Mouse (Mus musculus) heart, embryonic 14.5 days (tissue): ENCODE results near the gene Pigyl. TPM values are rescaled to one million over a fixed set of nuclear protein-coding genes. Genes with fewer than 3 reads are reported as not detected.

Experiments
- ATAC-seq: fragments of 200-750 bp; cut with Nextera tagmentation; 2 replicates; pipeline ENCODE4 v1.8.0; 2017; ENCODE audit warnings: low read depth, moderate TSS enrichment; ENCODE audit not compliant: insufficient number of reproducible peaks, insufficient read depth, low FRiP score
- H3K27ac ChIP-seq, 2 experiments: fragments of 200-500 bp in 1 of 2; fragments of 300-500 bp in 1 of 2; sonication (generic) in 1 of 2; replicated peaks in 1 of 2; 2 replicates each; pipeline ENCODE4 v1.5.1; 2012 to 2014; ENCODE audit warnings: low read depth in 2 of 2, low read length in 2 of 2, control low read depth in 1 of 2, mild to moderate bottlenecking in 1 of 2, mixed read lengths in 1 of 2; ENCODE audit not compliant: control insufficient read depth in 1 of 2, insufficient read depth in 1 of 2
- H3K27me3 ChIP-seq: fragments of 300-500 bp; sonication (generic); 2 replicates; pipeline ENCODE4 v1.6.1; 2014; ENCODE audit warnings: mild to moderate bottlenecking, low read length, control low read depth; ENCODE audit not compliant: control insufficient read depth, insufficient read depth
- H3K36me3 ChIP-seq: fragments of 300-500 bp; sonication (generic); 2 replicates; pipeline ENCODE4 v1.6.1; 2014; ENCODE audit warnings: mild to moderate bottlenecking, control low read depth, low read length, mixed read lengths; ENCODE audit not compliant: control insufficient read depth, insufficient read depth
- H3K4me1 ChIP-seq, 2 experiments: fragments of 200-500 bp in 1 of 2; fragments of 300-500 bp in 1 of 2; sonication (generic) in 1 of 2; 2 replicates each; pipeline ENCODE4 v1.6.1; 2012 to 2014; ENCODE audit warnings: low read length in 2 of 2, control low read depth in 1 of 2, mixed read lengths in 1 of 2; ENCODE audit not compliant: control insufficient read depth in 2 of 2, insufficient read depth in 2 of 2
- H3K4me2 ChIP-seq: fragments of 300-500 bp; sonication (generic); 2 replicates; pipeline ENCODE4 v1.6.1; 2014; ENCODE audit warnings: mild to moderate bottlenecking, low read length
- H3K4me3 ChIP-seq, 2 experiments: fragments of 200-500 bp in 1 of 2; fragments of 300-500 bp in 1 of 2; sonication (generic) in 1 of 2; 2 replicates each; pipeline ENCODE4 v1.5.1; 2012 to 2014; ENCODE audit warnings: low read length in 2 of 2, mild to moderate bottlenecking in 2 of 2, control low read depth in 1 of 2, low read depth in 1 of 2, moderate library complexity in 1 of 2; ENCODE audit not compliant: control insufficient read depth in 1 of 2, insufficient read depth in 1 of 2
- H3K9ac ChIP-seq: fragments of 300-500 bp; sonication (generic); 2 replicates; pipeline ENCODE4 v1.6.1; 2014; ENCODE audit warnings: mild to moderate bottlenecking, low read length
- H3K9me3 ChIP-seq: fragments of 300-500 bp; sonication (generic); 2 replicates; pipeline ENCODE4 v1.6.1; 2016; ENCODE audit warnings: low read length, control low read depth; ENCODE audit not compliant: control insufficient read depth
- WGBS: fragments of 180-500 bp; shearing (Covaris S2); extraction: QIAGEN DNeasy Blood & Tissue Kit; methylation state at CpG from one replicate; pipeline ENCODE4 v1.1.7; 2014; 5-methylcytosine and 5-hydroxymethylcytosine counted together
- microRNA-seq: library from miRNA; unstranded; fragments of <30 nt; microRNA quantifications from one replicate; pipeline ENCODE4, GENCODE M21; 2016
- polyA plus RNA-seq: library from polyadenylated mRNA; unstranded; fragments of >200 nt; fragmentation: Nextera tagmentation; extraction: Ambion mirVana; gene quantifications from 2 replicates; pipeline ENCODE4 v1.2.1, GENCODE M21; 2014

The Pigyl gene
- polyA plus RNA-seq, 1 experiment from 2014 or later: 51.9 TPM

- H3K4me1 ChIP-seq: no peaks in the 10 kb centered on the region
- 89% methylated on average over 4 of the region's 4 CpGs for WGBS
- H3K27ac ChIP-seq: no peak overlapping the region
- H3K4me2 ChIP-seq: no peak overlapping the region
- no peak overlapping the region for H3K9ac ChIP-seq
- H3K4me3 ChIP-seq: no peak overlapping the region
- no peaks in the 10 kb centered on the region; the same call in 1 of the 2 replicates for H3K9me3 ChIP-seq
- ATAC-seq: no peak
- H3K36me3 ChIP-seq: no peaks in the 10 kb centered on the region
- peaks cover 3% of the 10 kb centered on the region; the same call in 1 of the 2 replicates for H3K27me3 ChIP-seq
Observed at GRCm38 (mm10) chr9:22167751-22168150, 11.1 kb downstream of the Pigyl start.

DNA sequence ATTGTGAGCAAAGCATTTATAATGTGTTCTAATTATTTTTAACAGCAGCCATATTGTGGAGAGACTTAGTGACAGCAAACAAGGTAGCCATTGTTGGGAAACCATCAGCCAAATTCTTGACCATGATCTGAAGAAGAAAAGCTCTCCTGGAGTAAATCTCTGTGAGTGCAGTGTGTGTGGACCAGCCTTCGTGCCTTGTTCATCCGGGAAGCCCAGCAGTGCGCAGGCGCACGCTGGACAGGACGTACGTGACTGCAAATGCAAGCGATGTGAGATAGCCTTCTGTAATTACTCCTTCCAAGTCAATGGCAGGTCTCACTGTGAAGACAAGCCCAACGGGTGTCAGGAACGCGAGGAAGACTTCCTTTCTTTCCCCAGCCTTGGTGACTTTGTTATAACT, 12.7 kb downstream of the Pigyl start:
- Histone ChIP-seq H3K4me1 (no peaks in the 10 kb centered on the region), H3K27ac (no peak overlapping the region), H3K27me3 (no peaks in the 10 kb centered on the region), H3K9ac (no peak overlapping the region), H3K4me3 (no peak overlapping the region), H3K4me2 (no peak overlapping the region), H3K36me3 (no peaks in the 10 kb centered on the region), H3K9me3 (no peaks in the 10 kb centered on the region; the same call in 1 of the 2 replicates)
- WGBS: 90% methylated on average over 11 of the region's 11 CpGs
- no peak for ATAC-seq

GRCm38 (mm10) chr9:22172318-22172717, 15.7 kb downstream of the Pigyl start:
- Histone ChIP-seq H3K27ac (no peak overlapping the region), H3K9ac (no peak overlapping the region), H3K4me3 (no peak overlapping the region), H3K27me3 (no peaks in the 10 kb centered on the region), H3K4me1 (no peaks in the 10 kb centered on the region), H3K36me3 (no peaks in the 10 kb centered on the region), H3K9me3 (peaks cover 14% of the 10 kb centered on the region), H3K4me2 (no peak overlapping the region)
- ATAC-seq: no peak
- WGBS: 75% methylated on average over 4 of the region's 4 CpGs

- Histone ChIP-seq H3K27ac (no peak within 1 kb of the TSS), H3K4me3 (peak within 1 kb of the TSS; percentile 44 to 49), H3K4me1 (no peaks in the 10 kb centered on the region), H3K9ac (peak within 1 kb of the TSS; percentile 67), H3K9me3 (0 out of 2 replicates have a peak, but pooled peaks cover 11% of the 10 kb centered on the region), H3K4me2 (peak within 1 kb of the TSS; percentile 75), H3K27me3 (no peaks in the 10 kb centered on the region), H3K36me3 (no peaks in the 10 kb centered on the region)
- WGBS: 16% methylated on average over 39 of the region's 43 CpGs
- ATAC-seq: 0 out of 2 replicates have a peak, but pooled peaks have one; percentile 39
Observed at GRCm38 (mm10) chr9:22188025-22188611, 31.5 kb downstream of the Pigyl start, which contains the start of gene Zfp872. Gene Zfp872, plus strand, starts transcription at chr9:22188090.

- WGBS: 24% methylated on average over 5 of the region's 5 CpGs
- H3K27ac ChIP-seq: no peak overlapping the region
- peaks cover 27% of the 10 kb centered on the region for H3K9me3 ChIP-seq
- H3K4me3 ChIP-seq: no peak overlapping the region
- no peaks in the 10 kb centered on the region for H3K27me3 ChIP-seq
- H3K9ac ChIP-seq: no peak overlapping the region
- H3K36me3 ChIP-seq: no peaks in the 10 kb centered on the region
- no peak for ATAC-seq
- no peak overlapping the region for H3K4me2 ChIP-seq
- H3K4me1 ChIP-seq: no peaks in the 10 kb centered on the region
Observed at GRCm38 (mm10) chr9:22196412-22196811, 39.8 kb downstream of the Pigyl start.

Small RNAs within 50 kb of the gene (microRNA-seq; reads per million reads assigned to microRNA genes)
- gene Mir7084: not detected

Other genes with a start within 250 kb of the Pigyl start
- 7.8 and 9.0 TPM in 2 replicates for gene Rab3d, start 238.7 kb upstream of the Pigyl start, polyA plus RNA-seq
- 2.4 and 3.0 TPM in 2 replicates for gene Ccdc159, start 229.4 kb upstream of the Pigyl start, polyA plus RNA-seq
- gene Tmem205, start 229.3 kb upstream of the Pigyl start, polyA plus RNA-seq: 48.1 and 58.8 TPM in 2 replicates
- 2.4 and 4.5 TPM in 2 replicates for gene Plppr2, start 219.8 kb upstream of the Pigyl start, polyA plus RNA-seq
- gene Swsap1, start 201.1 kb upstream of the Pigyl start, polyA plus RNA-seq: 8.3 and 9.8 TPM in 2 replicates
- 2.6 and 4.9 TPM in 2 replicates for gene Epor, start 193.3 kb upstream of the Pigyl start, polyA plus RNA-seq
- gene Rgl3, start 167.4 kb upstream of the Pigyl start, polyA plus RNA-seq: 0.66 and 0.97 TPM in 2 replicates
- 0.23 TPM in 1 of 2 replicates, not detected in the other for gene Ccdc151, start 154.2 kb upstream of the Pigyl start, polyA plus RNA-seq
- 56.3 and 56.6 TPM in 2 replicates for gene Prkcsh, start 154.0 kb upstream of the Pigyl start, polyA plus RNA-seq
- 0.19 and 0.65 TPM in 2 replicates for gene Elavl3, start 104.8 kb upstream of the Pigyl start, polyA plus RNA-seq
- gene Gm49318, start 85.6 kb upstream of the Pigyl start, polyA plus RNA-seq: not detected in 2 replicates
- 6.7 and 7.6 TPM in 2 replicates for gene Zfp653, start 85.5 kb upstream of the Pigyl start, polyA plus RNA-seq
- 50.5 and 58.1 TPM in 2 replicates for gene Ecsit, start 71.4 kb upstream of the Pigyl start, polyA plus RNA-seq
- gene Cnn1, start 57.6 kb upstream of the Pigyl start, polyA plus RNA-seq: 227 and 239 TPM in 2 replicates
- 117 and 129 TPM in 2 replicates for gene Elof1, start 39.7 kb upstream of the Pigyl start, polyA plus RNA-seq
- gene Acp5, start 21.1 kb upstream of the Pigyl start, polyA plus RNA-seq: 3.6 and 4.9 TPM in 2 replicates
- 0.28 and 0.58 TPM in 2 replicates for gene Zfp872, start 31.2 kb downstream of the Pigyl start, polyA plus RNA-seq
- 23.1 and 25.3 TPM in 2 replicates for gene Zfp809, start 68.9 kb downstream of the Pigyl start, polyA plus RNA-seq
- gene Zfp599, start 103.0 kb downstream of the Pigyl start, polyA plus RNA-seq: 4.0 and 4.9 TPM in 2 replicates
- gene Zfp810, start 150.8 kb downstream of the Pigyl start, polyA plus RNA-seq: 16.4 and 16.7 TPM in 2 replicates
- gene Anln, start 232.3 kb downstream of the Pigyl start, polyA plus RNA-seq: 57.6 and 62.0 TPM in 2 replicates